Mouse (Mus musculus) megakaryocyte-erythroid progenitor cell, adult 5-6 weeks (primary cell): ENCODE data around the gene Eif4a1. TPM values are rescaled to one million over a fixed set of nuclear protein-coding genes. Genes with fewer than 3 reads are reported as not detected.
A peak's percentile ranks its signal among the peaks of the same experiment; 100 is the strongest.

Experiments used
- ATAC-seq: replicated peaks from 2 replicates; pipeline ENCODE4 v1.8.0; 2016; ENCODE audit warnings: mild to moderate bottlenecking, inconsistent platforms; ENCODE audit not compliant: severe bottlenecking, poor library complexity, low FRiP score, low TSS enrichment
- total RNA-seq, 2 experiments: library from RNA; stranded (forward) in 1 of 2; stranded (reverse) in 1 of 2; fragments of 200-1000, 215-1000 nt in 1 of 2; fragments of >200 nt in 1 of 2; fragmentation: Nextera tagmentation in 1 of 2; gene quantifications; 2 replicates each; pipeline ENCODE4 v1.2.3; 2014 to 2017

Eif4a1 gene
- total RNA-seq, 2 experiments from 2014 or later = 983 to 1,155 TPM

GRCm38 (mm10) chr11:69681314-69682208, 9.3 kb upstream of the Eif4a1 start, which contains the start of gene Senp3:
TSS of gene Senp3 (minus strand) at chr11:69682084.
- peak; percentile 84 for ATAC-seq

DNA sequence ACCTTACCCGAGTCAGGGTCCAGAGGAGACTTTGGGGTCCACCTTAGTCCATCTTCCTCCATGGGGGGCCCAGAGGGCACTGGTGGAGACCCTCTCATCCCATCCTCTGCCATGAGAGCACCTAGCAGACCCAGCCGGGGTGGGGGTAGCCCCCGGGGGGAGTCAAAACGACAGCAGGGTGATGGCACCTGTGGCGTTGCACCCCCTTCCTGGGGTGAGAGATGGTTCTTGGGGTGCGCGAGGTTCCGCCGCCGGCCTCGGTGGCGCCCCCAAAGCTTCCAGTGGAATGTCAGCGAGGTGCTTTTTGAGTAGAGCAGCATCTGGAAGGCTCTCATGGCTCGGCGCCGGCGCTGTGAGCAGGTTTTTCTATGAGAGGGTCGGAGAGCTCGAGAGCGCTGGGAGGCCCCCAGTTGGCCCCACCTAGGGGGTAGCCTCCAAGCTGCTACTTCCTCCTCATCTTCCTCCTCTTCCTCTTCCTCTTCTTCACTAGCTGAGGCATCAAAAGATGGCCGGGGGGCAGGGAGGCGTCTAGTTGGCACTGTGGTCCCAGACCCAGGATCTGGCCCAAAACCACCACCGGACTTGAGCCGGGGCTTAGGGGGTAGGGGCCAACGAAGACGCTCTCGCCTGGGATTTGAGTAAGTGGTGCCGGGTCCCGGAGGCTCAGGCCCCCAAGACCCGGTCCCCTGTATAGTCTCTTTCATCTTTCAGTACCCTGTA, 8.1 kb upstream of the Eif4a1 start:
- ATAC-seq = no peak

DNA sequence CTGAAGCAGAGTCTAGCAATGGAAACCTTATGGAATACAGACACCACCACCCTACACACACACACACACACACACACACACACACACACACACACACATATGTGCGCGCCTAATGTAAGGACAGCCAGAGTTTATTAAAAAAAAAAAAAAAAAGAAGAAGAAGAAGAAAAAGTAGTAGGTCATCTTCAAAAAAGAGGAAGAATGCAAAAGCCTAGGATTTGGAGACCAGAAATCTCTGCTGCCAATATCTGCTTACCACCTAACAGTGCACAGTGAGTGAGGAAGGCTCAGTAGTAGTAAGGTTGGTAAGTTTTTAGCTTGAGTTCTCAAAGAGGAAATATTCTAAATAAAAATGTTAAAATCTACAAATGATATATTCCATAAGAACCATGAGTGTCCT, 6.9 kb upstream of the Eif4a1 start:
- no peak for ATAC-seq

- ATAC-seq = peak; percentile 8; the same call in 1 of the 2 replicates
Observed at GRCm38 (mm10) chr11:69671726-69672124, 498 bp downstream of the Eif4a1 start.

DNA sequence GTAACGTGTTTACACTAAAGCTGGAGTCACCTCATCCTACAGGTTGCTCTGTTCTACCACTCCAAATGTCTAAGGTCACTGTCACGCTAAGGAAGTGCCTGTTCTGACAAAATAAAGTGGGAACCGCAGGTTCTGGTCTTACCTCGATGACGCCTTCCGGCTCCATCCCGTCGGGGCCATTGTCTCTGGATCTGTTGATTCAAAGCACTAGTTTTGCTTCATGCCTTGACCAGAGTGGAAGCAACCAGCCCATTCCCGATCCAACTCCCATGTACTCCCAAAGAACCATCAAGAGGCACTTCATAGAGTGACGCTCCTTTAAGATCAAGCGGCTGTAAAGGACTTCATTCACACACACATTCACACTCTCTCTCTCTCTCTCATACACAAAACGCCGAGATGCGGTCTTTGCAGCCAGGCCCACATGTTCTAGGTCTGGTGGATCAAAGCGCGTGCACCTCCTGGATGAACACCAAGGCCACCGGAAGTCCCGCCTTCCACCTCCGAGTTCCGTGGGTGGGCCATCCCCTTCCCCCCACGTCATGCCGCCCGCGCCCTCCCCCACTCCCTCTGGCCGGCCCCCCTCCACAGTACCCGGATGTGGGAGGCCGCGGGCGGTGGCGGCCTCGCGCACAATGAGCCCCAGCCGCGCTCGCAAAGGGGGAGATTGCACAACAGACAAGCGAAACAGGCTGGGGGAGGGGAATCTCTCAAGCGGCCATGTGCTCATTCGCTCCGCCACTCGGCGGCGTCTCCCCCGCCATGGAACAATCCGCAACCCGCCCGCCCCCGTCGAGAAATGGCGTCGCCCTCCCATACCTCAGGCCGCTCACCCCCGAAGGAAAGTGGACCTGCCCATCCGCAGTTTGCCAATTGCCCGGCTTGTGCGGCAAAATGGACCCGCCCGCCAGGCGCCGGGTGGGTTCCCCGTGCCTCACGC, 1.2 kb downstream of the Eif4a1 start:
- ATAC-seq = peak; percentile 54

DNA sequence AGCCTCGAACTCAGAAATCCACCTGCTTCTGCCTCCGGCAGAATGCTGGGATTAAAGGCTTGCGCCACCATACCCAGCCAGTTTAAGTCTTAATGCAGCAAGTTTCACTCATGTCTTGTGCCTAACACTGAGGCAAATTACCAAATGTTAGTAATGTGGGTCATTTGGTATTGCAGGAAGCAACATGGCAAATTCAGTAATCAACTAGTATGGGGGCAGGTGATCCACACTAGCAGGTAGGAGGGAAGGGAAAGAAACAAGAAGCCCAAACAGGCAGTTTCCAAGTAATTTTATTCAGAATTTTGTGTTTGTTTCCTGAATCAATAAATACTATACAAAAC, 5.6 kb downstream of the Eif4a1 start:
- ATAC-seq = no peak

DNA sequence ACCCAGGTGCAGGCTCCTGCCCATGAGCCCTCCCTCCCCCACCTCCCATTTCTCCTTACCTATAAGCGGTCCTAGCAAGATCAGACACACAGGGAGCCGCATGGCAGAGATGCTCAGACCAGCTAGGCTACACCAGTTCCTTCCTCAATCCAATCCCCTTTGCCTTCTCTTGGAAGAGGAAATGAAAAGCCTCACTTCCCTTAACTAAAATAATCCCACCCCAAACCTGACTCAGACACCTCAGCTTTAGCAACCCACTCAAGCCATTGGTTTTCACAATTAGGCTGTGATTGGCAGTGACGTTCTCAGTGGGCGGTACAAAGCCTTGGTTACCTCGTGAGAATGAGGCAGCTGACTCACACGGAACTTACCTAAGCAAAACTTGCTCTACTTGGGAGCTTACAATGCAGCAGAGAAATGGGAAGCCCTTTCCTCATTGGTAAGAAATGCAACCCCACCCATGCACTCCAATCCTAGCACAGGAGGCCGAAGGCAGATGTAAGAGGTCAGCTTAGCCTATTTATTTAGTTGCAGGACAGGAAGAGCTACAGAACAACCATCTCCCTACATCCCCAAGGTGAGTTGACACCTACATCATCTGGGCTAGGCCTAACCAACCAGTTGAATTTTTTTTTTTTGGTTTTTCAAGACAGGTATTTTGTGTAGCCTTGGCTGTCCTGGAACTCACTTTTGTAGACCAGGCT, 6.1 kb downstream of the Eif4a1 start, which contains the start of gene Cd68:
TSS of gene Cd68 (minus strand) at position 193 of the 704 bp plus-strand sequence.
- ATAC-seq = no peak; the same call in 1 of the 2 replicates

GRCm38 (mm10) chr11:69665457-69665960, 6.7 kb downstream of the Eif4a1 start:
- ATAC-seq = no peak

DNA sequence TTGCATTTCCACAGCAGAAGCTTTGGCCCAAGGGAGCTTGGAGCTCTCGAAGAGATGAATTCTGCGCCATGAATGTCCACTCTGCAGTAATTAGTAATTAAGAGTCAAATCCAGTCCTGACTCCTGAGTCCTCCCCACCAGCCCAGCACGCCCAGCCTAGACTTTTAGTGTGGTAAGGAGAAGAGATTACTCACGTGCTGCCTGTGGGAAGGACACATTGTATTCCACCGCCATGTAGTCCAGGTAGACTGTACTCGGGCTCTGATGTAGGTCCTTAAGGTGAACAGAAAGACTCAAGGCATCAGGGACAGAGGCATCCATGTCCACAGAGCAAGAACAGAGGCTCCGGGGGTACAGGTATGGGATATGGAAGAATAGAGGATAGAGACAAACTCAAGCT, 7.4 kb downstream of the Eif4a1 start:
- no peak for ATAC-seq

DNA sequence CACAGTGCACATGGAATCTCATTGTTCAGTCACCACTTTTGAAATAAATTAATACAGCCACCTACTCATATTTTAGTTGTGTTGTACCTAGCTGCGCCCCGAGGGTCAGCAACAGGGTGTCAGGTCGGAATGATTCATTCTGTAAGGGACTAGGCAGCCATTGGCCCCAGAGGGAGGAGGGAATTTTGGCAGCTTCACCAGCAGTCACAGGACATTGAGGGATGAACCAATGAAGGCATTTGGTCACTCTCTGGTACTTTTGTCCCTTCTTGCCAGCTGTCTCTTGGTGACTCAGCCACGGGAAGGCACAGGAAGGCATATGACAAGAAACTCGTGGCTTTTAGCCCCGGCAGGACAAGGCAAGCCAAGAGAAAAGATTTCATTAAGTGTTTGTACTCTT, 8.4 kb downstream of the Eif4a1 start:
- no peak for ATAC-seq

DNA sequence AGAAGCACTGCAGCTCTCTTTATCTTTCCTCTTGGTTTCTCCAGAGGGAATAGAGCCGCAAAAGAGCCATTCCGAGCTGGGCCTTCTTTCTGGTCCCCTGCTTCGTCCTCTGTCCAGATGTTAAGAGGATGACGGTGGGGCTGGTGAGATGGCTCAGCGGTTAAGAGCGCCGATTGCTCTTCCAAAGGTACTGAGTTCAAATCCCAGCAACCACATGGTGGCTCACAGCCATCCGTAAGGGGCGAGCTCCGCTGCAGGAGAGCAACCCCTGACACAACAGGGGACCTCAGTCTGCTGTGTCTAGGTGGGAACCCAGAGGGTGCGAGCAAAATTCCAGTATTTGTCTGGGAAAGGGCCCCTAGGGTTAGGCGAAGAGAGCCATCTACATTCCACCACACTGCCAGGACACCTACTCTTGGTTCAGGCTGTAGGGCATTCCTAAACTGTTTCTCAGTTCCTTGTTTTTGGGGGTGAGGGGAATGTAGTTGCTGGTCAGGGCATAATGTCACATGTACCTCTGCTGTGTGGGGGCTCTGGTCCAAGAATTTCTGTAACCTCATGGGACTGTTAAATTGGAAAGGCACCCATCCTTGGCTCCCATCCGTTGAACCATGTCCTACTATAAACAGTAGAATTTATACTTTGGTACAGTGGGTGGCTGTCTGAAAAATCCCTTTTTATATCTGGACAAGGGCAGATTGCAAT, 9.1 kb downstream of the Eif4a1 start:
- ATAC-seq = no peak

DNA sequence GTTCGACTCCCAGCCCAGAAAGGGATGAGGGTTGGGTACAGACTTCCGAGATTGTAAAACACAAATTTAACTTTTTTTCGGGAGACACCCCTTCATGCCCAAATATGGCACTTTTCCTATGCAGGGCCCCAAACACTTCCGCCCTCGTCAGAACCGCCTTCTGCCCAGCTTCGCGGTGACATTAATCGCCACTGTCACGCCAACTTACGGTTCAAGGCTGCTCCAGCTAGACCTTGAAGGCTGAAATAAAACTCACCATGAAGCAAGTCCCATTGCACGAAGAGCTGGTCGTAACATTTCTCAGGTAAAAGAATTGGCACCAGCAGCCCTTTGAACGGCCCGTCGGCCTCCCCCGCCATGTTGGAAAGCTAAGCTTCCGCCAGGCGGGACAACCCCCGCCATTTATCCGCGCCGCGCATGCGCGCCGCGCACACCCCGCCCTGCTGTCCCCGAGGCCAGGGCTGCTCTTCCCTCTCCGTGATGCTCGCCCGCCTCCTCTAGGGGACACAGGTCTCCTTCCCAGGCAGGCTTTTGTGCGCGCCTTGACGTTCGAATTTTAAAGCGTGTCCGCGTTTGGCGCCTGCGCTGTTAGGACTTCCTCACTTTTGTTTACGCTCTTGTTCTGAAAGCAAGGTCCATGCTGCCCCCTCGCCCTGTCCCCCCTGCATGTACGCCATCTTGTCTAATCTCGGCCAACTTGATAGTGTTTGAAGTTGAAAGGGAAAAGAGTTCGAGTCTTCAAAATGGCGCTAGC, 9.8 kb downstream of the Eif4a1 start, which contains the start of gene Mpdu1:
TSS of gene Mpdu1 (minus strand) at position 430 of the 754 bp plus-strand sequence.
- peak; percentile 84 for ATAC-seq

- ATAC-seq = no peak
Observed at GRCm38 (mm10) chr11:69661221-69661881, 10.9 kb downstream of the Eif4a1 start.

GRCm38 (mm10) chr11:69657462-69657881, 14.8 kb downstream of the Eif4a1 start:
- ATAC-seq = no peak

DNA sequence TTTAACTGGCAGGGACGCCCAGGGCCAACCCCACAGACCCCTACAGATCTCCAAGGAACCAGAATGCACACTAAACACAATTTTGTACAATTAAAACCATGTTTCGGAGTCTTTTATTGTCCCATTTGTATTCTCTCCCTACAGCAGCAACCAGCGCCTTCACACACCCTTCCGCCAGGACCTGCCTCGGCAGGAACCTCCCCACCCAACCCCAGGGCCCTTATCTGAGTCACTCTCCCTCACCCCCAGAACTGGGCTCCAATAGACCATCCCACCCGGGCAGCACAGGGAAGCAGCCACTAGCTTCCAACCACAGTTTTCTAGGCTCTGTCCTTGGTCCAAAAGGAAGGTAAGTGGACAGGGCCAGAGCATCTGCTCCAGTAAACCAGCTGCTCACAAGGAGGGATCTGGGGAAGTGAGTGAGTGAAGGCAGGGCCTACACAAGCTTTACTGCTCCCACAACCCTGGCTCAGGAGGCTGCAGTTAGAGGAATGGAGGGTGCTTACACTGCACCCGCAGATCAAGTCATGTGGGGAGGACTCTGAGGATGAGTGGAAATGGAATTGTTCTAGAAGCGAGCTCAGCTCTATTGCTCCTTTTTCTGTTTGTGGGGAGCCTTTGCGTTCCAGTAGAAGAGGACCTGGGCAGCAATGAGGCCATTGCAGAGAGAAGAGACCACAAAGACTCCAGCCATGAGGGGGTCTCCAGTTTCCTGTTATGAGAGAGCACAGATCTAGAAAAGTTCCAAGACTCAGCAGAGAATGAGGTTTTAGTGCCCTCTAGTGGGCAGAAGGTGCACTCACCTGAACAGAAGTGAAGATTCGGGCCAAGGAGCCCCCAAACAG, 15.4 kb downstream of the Eif4a1 start:
- 0 out of 2 replicates have a peak, but pooled peaks have one; percentile 30 for ATAC-seq

- ATAC-seq = no peak
Observed at GRCm38 (mm10) chr11:69656065-69656455, 16.2 kb downstream of the Eif4a1 start.
